Mouse (Mus musculus) intestine, postnatal 0 days (tissue): ENCODE results near the gene Ptf1a. TPM values are rescaled to one million over a fixed set of nuclear protein-coding genes. Genes with fewer than 3 reads are reported as not detected.

Experiments
- ATAC-seq: fragments of 200-750 bp; cut with Nextera tagmentation; 2 replicates; pipeline ENCODE4 v1.8.0; 2017; ENCODE audit warnings: mild to moderate bottlenecking, moderate TSS enrichment, moderate library complexity
- H3K27ac ChIP-seq: fragments of 300-500 bp; sonication (generic); 2 replicates; pipeline ENCODE4 v1.5.1; 2014; ENCODE audit warnings: mild to moderate bottlenecking, low read depth, low read length, moderate library complexity
- H3K27me3 ChIP-seq: fragments of 300-500 bp; sonication (generic); replicated peaks from 2 replicates; pipeline ENCODE4 v1.6.1; 2014; ENCODE audit warnings: low read length, mixed read lengths; ENCODE audit not compliant: control insufficient read depth, insufficient read depth
- H3K36me3 ChIP-seq: fragments of 300-500 bp; sonication (generic); 2 replicates; pipeline ENCODE4 v1.6.1; 2014; ENCODE audit warnings: mild to moderate bottlenecking, moderate library complexity; ENCODE audit not compliant: control insufficient read depth, insufficient read depth
- H3K4me1 ChIP-seq: fragments of 300-500 bp; sonication (generic); replicated peaks from 2 replicates; pipeline ENCODE4 v1.6.1; 2014; ENCODE audit warnings: antibody characterized with exemption, low read length, mixed read lengths; ENCODE audit not compliant: control insufficient read depth, insufficient read depth
- H3K4me2 ChIP-seq: fragments of 300-500 bp; sonication (generic); replicated peaks from 2 replicates; pipeline ENCODE4 v1.6.1; 2014; ENCODE audit warnings: low read depth, mild to moderate bottlenecking, moderate library complexity
- H3K4me3 ChIP-seq: fragments of 300-500 bp; sonication (generic); 2 replicates; pipeline ENCODE4 v1.5.1; 2014; ENCODE audit warnings: low read depth, low read length
- H3K9ac ChIP-seq: fragments of 300-500 bp; sonication (generic); 2 replicates; pipeline ENCODE4 v1.6.1; 2014; ENCODE audit warnings: mild to moderate bottlenecking, low read depth, low read length
- H3K9me3 ChIP-seq: fragments of 300-500 bp; sonication (generic); 2 replicates; pipeline ENCODE4 v1.6.1; 2016; ENCODE audit warnings: mixed run types; ENCODE audit not compliant: control insufficient read depth
- CTCF ChIP-seq: sonication (generic); IDR thresholded peaks from 2 replicates; pipeline ENCODE4 v1.5.1; 2016; ENCODE audit warnings: low read depth, mild to moderate bottlenecking, control low read depth, antibody characterized with exemption, moderate library complexity
- WGBS: fragments of 180-500 bp; shearing (Covaris S2); extraction: QIAGEN DNeasy Blood & Tissue Kit; methylation state at CpG from one replicate; pipeline ENCODE4 v1.1.7; 2014; 5-methylcytosine and 5-hydroxymethylcytosine counted together
- polyA plus RNA-seq: library from polyadenylated mRNA; unstranded; fragments of >200 nt; fragmentation: Nextera tagmentation; extraction: Ambion mirVana; gene quantifications from 2 replicates; pipeline ENCODE4 v1.2.1, GENCODE M21; 2015

Gene Ptf1a
- polyA plus RNA-seq, 1 experiment from 2014 or later = not detected

DNA sequence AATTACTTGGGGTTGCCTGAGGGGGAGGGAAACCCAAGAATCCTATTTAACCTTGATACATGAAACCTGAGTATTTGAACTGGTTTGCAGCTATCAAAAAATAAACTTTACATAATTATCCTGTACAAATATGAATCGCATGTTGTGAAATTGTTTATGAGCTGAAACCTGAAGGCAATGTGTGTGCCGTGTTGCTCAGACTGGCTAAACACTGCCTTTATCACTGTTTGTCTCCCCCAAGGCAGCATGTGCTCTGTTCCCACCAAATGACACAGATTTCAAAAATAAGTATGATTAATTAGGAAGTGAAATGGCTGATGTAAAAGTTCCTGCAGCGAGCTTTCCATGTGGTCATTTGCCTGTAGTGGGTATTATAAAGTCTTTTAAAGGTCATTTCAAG is 44.8 kb downstream of the Ptf1a start:
- Histone ChIP-seq H3K4me1 (no peaks in the 10 kb centered on the region), H3K27me3 (no peaks in the 10 kb centered on the region), H3K9ac (no peak overlapping the region), H3K4me3 (no peak overlapping the region), H3K9me3 (no peaks in the 10 kb centered on the region), H3K4me2 (no peak overlapping the region), H3K27ac (no peak overlapping the region), H3K36me3 (no peaks in the 10 kb centered on the region)
- TF ChIP-seq CTCF = no peak
- ATAC-seq = no peak
- WGBS = 57% methylated on average over 3 of the region's 3 CpGs

Other genes starting within 250 kb of the Ptf1a start
- 0.09 TPM in 1 of 2 replicates, not detected in the other for gene Armc3, start 246.4 kb upstream of the Ptf1a start, polyA plus RNA-seq
- gene Msrb2, start 74.2 kb upstream of the Ptf1a start, polyA plus RNA-seq = 8.3 TPM in 2 replicates
- not detected in 2 replicates for gene 4921504E06Rik, start 108.3 kb downstream of the Ptf1a start, polyA plus RNA-seq
- gene Otud1, start 212.1 kb downstream of the Ptf1a start, polyA plus RNA-seq = 1.6 and 1.9 TPM in 2 replicates